Mouse (Mus musculus): Measurements from ENCODE around the gene Phka2. TPM values are rescaled to one million over a fixed set of nuclear protein-coding genes. Genes with fewer than 3 reads are reported as not detected.
A peak's percentile ranks its signal among the peaks of the same experiment; 100 is the strongest.

Gene Phka2
- 25.3 and 27.5 TPM in 2 replicates for total RNA-seq (2021)
- long read RNA-seq, experiment 1, full-length matches to known transcripts, result 3 of 11 reads
- long read RNA-seq, experiment 1, partial matches to known transcripts, result 3 of 11 reads
- long read RNA-seq, experiment 1, other reads (novel, unspliced or antisense), result 5 of 11 reads
- long read RNA-seq, experiment 2, full-length matches to known transcripts, result 5 of 12 reads
- long read RNA-seq, experiment 2, partial matches to known transcripts, result 5 of 12 reads
- long read RNA-seq, experiment 2, other reads (novel, unspliced or antisense), result 2 of 12 reads

GRCm38 (mm10) chrX:160502048-160503041 lies at the start of gene Phka2:
Gene Phka2 (plus strand): TSS chrX:160502166.
- DNase-seq, result peak; percentile 90

DNA sequence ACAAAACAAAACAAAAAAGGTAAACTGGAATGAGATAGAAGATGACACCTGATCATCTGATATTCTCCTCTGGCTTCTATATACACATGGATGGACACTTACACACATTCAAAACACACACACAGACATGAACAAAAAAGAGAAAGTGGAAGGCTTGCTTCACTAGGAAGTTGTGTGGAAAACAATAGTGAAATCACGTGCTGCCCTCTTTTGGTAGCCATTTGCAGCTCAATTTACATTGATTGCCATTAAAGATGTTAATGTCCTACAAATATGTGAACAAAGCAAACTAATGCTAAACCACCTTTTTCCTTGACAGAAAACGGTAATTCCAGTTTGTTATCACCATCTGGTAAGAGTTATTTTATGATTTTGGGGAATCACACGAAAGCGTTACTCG lies 46.3 kb upstream of the Phka2 start:
- no peak for DNase-seq

GRCm38 (mm10) chrX:160471257-160471786 lies 30.6 kb upstream of the Phka2 start:
- no peak for DNase-seq

DNA sequence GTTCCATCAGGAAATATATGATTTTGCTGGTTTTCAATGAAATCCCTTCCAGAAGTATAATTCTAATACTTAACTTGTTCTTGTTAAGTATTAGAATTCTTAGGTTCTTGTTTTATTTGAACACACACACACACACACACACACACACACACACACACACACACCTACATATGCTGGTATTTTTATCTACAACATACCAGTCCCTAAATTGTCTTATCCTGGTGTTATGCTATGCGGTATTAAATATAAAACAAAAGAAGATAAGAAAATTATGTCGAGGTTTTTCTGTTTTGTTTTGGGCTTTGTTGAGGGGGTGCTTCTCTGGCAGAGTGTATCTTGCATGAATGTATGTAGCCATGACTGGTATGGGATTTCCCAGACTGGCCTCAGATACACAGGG lies 12.2 kb upstream of the Phka2 start:
- DNase-seq, result no peak

GRCm38 (mm10) chrX:160494333-160494732 lies 7.6 kb upstream of the Phka2 start:
- DNase-seq, result no peak

- DNase-seq, result no peak
Measured at GRCm38 (mm10) chrX:160494921-160495320, 7.0 kb upstream of the Phka2 start.

- DNase-seq, result no peak
Measured at GRCm38 (mm10) chrX:160496473-160496872, 5.5 kb upstream of the Phka2 start.

DNA sequence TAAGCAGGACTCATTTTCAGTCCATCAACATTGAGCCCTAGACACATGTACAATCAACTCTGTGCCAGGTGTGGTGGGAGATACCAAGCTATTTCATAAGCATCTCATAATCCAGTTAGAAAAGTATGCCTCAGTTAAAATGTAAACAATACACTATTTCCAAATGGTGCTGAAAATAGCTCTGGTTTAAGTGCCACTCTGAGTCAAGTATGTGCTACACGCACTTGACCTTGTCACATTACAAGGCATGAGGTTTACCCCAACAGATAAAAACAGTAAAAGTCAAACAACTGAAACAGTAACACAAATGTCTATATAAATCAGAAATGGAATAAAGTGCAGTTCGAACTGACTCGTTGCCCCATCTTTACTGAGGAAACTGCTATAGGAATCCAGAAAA lies 871 bp upstream of the Phka2 start:
- no peak for DNase-seq

DNA sequence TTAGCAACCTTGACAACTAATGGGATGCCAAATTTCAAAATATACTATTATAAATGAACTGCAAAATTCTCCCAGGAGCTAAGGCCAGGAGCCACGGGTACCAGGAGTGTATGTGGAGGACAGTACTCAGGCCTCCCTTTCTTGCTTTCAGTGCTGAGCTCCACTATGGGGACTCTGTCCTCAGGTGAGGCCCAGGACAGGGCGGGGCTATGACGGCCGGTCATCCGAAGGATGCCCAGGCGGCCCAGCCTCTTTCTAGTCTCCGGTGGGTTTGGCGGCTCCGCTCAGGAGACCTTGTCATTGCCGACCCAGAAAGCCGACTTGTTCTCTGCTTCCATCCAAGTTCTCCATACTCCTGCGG lies 299 bp upstream of the Phka2 start:
- no peak for DNase-seq

- peak; percentile 17 for DNase-seq
Measured at GRCm38 (mm10) chrX:160509046-160509445, 7.1 kb downstream of the Phka2 start.

GRCm38 (mm10) chrX:160510197-160510596 lies 8.2 kb downstream of the Phka2 start:
- DNase-seq, result no peak

- DNase-seq, result no peak
Measured at GRCm38 (mm10) chrX:160516027-160516426, 14.1 kb downstream of the Phka2 start.

GRCm38 (mm10) chrX:160542772-160543171 lies 40.8 kb downstream of the Phka2 start:
- DNase-seq, result peak; percentile 6

GRCm38 (mm10) chrX:160548875-160549274 lies 46.9 kb downstream of the Phka2 start:
- peak; percentile 22 for DNase-seq

- DNase-seq, result no peak
Measured at GRCm38 (mm10) chrX:160552066-160552465, 50.1 kb downstream of the Phka2 start.

- peak; percentile 24 for DNase-seq
Measured at GRCm38 (mm10) chrX:160583589-160583988, 81.6 kb downstream of the Phka2 start.

- no peak for DNase-seq
Measured at GRCm38 (mm10) chrX:160584148-160584838, 82.3 kb downstream of the Phka2 start.

DNA sequence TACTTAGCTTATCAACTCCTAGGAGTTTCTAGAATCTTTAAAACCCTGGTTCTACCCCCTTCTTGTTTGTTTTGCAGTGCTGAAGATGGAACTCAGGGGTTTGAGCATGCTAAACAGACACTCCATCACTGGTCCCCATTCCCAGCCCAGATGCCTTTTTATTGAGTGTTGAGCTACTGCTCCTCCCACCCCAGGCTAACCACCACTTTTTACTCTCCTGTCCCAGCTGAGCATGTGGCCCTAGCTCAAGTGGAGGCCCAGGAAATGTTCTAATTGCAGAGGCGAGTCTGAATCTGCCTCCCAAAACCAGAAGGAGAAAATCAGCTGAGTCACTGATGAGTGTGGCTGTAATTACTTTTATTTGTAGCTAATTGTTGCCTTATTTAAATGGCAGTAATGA lies 83.1 kb downstream of the Phka2 start:
- no peak for DNase-seq

DNA sequence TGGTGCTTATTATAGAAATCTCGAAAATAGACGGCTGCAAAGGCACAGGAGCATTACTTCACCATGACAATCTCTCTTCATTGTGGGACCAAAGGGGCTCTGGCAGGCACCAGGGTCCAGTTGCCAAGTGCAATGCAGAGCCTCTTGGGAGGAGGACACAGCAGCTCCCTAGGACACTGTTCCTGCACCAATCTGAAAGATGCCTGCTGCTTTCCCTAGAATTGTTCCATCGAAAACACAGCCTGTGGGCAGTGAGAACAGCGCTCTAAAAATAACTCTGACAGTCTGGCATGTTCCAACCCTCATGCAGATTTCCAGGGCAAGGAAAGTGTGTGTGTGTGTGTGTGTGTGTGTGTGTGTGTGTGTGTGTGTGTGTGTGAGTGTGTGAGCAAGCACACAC lies 86.6 kb downstream of the Phka2 start:
- no peak for DNase-seq

DNA sequence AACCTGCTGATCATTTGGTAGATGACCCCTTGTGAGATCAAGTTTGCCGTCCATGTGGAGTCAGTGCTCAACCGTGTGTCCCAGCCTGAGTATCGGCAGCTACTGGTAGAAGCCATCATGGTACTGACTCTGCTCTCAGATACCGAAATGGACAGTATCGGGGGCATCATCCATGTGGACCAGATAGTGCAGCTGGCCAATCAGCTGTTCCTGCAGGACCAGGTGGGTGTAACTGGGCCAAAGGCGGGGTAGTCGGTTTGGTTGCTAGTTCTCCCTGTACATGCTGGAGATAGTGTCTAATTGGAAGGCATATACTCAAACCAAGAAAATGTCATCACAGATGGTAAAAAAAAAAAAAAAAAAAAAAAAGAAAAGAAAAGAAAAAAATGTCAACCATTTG lies 88.2 kb downstream of the Phka2 start:
- no peak for DNase-seq

GRCm38 (mm10) chrX:160592933-160593332 lies 91.0 kb downstream of the Phka2 start:
- DNase-seq, result no peak

GRCm38 (mm10) chrX:160598055-160598454 lies 96.1 kb downstream of the Phka2 start:
- no peak for DNase-seq
